Mouse (Mus musculus): ENCODE results near the gene Pim2.
A peak's percentile ranks its signal among the peaks of the same experiment; 100 is the strongest.

Pim2 gene

DNA sequence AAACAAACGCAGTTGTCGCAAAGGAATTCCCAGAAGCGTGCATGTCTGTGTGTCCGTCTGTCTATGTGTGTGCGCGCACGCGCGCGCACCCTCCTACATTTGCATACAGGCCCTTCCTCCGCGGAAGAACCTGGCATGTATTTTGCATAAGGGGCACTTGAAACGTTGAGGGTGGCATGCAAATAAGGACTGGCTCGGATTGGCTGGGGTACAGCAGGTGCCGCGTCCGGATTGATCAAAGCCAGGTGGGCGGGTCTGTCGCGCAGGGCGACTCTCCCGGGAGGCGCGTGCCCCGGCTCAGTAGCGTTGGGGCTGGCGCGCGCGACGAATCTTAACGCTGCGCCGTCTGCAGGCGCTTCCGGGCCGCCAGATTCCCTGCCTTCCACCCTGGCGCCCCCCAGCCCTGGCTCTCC is at the start of gene Pim2:
Gene Pim2, plus strand, starts transcription at position 256 of the 413 bp plus-strand sequence.
- DNase-seq (ENCODE audit: low read depth, low spot score), result peak; percentile 77

GRCm38 (mm10) chrX:7837146-7837545 is 40.9 kb upstream of the Pim2 start:
- no peak for DNase-seq (ENCODE audit: low read depth, low spot score)

DNA sequence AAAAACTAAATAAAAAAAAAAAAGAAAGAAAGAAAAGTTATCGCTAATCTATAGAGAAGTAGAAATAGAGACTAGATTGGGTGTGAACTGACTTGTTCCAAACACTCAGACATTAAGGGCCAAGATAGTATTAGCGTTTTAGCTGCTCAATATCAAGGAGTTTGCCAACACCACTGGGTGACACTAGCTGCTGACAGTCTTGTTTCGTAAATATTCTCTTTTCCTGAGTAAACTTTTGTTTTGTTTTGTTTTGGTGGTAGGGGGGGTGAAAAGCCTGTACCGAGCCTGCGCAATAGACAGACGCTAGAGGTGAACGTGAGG is 37.3 kb upstream of the Pim2 start:
- no peak for DNase-seq (ENCODE audit: low read depth, low spot score)

DNA sequence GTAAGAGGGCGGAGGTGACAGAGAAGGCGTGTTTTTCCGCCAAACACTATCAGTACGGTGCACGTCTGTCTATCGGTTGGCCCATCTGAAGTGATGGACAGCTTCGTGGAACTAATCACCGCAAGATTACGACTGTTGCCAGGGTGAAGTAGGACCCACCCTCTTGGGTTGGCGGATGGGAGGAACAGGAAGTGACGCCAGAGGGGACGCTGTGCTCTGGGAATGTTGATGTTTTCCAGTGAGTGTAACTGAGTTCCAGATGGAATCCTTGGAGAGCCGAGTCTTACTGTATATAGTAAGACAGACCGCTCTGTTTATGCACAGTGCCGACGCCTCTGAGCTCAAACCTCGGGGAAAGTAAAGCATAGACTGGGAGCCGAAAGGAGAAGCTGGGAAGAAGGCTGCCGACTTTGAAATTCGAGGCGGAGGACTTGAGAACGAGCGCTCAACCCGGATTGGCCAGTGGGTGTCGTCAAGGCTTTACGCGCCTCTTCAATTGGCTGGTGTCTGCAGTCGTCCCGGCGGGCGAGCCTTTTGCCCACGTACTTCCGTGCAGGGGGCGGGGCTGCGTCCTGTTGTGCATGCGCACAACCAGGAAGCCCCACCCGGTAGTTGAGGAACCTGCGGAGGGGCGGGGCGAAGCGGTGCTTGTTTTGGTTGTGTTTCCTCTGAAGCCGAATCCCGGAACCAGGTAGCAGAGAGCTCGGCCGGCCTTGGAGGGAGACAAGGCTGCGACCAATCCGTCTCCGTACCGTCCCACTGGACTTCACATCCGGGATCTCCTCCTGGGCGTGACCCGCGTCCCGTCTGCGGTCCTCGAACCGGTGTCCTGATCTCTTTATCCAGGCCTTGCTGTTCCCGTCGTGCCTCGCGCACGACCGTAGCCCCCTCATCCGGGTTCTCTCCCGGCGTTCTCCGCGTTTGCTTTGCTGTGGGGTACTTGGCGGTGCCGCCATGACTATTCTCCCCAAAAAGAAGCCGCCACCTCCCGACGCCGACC is 36.6 kb upstream of the Pim2 start, which contains the start of gene Otud5:
Gene Otud5, plus strand, starts transcription at position 202 of the 1,000 bp plus-strand sequence.
- peak; percentile 93 for DNase-seq (ENCODE audit: low read depth, low spot score)

- DNase-seq (ENCODE audit: low read depth, low spot score), result no peak
These were observed 35.7 kb upstream of the Pim2 start for GRCm38 (mm10) chrX:7842318-7842717.

GRCm38 (mm10) chrX:7847845-7848244 is 30.2 kb upstream of the Pim2 start:
- no peak for DNase-seq (ENCODE audit: low read depth, low spot score)

DNA sequence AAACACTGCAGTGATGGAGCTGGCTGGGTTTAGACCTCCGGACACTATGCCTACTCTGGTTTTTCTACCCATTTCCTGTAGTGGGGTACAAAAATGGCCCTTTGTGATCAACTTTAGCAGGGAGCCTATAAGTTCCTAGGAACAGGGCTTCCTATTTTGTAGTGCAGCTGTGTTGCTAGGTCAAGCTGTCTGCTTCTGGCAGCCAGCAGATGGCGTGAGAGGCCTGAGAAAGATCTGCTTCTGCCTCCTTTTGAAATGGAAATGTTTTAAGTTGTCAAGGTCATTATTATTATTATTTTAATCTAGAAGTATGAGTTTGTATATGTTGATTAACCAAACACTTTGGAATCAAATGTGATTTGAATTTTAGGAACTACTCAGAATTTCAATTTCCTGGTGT is 23.5 kb upstream of the Pim2 start:
- no peak for DNase-seq (ENCODE audit: low read depth, low spot score)

DNA sequence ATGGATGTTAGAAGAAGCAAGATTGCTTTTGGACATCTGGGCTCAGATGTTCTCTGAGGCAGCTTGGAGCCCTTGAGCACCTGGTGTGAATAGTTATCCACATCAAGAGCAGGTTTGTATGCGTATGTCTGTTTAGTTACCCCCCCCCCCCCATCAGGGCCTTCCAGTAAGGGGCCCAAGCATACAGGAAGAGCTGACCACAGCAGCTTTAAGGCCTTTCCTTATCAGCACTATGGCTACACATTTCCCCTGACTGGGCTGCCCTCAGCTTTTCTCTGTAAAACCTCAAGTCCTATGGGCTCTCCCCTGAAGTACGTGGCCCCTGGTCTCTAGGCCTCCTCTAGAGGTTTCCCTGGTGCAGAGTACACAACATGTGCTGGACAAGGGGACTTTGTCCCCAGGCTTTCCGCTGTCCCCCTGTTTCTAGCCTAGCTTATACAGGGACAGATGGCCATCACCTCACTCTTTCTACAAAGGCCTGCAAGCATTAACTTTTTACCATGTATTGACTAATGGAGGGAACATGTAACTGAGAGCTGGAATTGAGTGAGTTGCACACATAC is 18.8 kb upstream of the Pim2 start:
- no peak for DNase-seq (ENCODE audit: low read depth, low spot score)

DNA sequence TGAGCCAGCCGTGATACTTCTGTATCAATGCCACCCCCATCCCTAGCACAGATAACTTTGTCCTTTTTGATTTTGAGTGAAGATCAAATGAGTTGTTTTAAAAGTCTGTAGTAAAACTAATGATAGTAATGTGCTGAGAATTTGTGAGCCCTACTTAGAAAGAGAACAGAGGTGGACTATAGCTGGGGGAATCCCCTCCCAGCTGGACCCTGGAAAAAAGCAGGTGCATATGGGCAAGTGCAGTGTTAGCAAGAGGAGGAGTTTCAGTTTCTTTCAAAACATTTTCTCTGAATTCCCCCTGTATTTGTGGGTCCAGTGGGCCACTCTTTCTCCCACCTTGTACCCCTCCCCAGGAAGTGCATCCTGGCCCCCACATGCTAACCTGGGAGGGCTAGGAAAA is 14.9 kb upstream of the Pim2 start:
- DNase-seq (ENCODE audit: low read depth, low spot score), result no peak

DNA sequence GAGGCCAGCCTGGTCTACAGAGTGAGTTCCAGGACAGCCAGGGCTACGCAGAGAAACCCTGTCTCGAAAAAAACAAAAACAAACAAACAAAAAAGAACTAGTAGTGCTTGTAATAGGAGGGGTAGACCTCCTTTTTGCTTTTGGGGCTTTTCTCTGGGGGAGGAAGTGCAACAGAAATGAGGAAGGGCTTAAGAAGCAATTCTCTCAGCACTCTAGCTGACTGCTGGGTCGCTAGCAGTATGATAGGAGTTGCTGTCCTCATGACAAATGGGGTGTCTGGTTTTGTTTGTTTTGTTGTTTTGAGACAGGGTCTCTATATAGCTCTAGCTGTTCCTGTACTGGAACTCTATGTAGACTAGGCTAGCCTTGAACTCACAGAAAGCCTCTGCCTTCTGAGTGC is 13.5 kb upstream of the Pim2 start:
- no peak for DNase-seq (ENCODE audit: low read depth, low spot score)

GRCm38 (mm10) chrX:7865343-7865742 is 12.7 kb upstream of the Pim2 start:
- no peak for DNase-seq (ENCODE audit: low read depth, low spot score)

DNA sequence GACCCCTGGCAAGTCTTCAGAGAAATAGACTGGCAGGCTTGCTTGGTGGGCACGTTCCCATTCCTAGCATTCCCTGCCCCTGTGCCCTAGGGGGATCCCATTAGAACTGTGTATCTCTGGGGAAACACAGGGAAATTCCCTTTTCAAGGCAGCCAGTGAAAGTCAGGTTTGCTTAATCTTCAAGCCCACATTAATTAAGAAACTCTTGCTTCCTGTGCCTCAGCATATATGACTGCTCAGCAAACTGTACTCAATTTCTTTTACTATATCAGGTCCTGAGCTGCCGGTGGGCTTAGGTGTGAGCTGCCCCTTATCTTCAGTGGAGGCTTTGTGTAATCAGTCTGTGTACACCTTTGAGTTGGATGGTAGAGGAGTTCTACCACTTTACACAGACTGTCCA is 12.3 kb upstream of the Pim2 start:
- DNase-seq (ENCODE audit: low read depth, low spot score), result no peak

DNA sequence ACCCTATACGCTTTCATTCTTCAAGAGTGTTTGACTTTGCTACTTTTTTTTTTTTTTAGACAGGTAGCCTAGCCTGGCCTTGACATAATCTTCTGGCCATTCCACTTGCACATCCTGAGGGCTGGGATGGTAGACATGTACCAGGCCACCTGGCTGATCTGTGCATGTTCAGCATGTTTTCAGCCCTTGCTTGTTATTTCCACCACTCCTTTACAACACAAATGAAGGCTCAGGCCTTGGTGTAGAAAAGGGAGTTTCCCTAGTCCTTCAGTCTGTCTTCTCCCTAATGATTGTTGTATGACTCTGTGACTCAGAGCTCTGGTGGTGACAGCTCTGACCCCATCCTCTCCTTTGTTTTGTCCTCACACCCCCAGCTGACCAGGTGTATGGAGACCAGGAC is 10.9 kb upstream of the Pim2 start:
- DNase-seq (ENCODE audit: low read depth, low spot score), result no peak

GRCm38 (mm10) chrX:7868506-7868905 is 9.6 kb upstream of the Pim2 start:
- DNase-seq (ENCODE audit: low read depth, low spot score), result no peak

DNA sequence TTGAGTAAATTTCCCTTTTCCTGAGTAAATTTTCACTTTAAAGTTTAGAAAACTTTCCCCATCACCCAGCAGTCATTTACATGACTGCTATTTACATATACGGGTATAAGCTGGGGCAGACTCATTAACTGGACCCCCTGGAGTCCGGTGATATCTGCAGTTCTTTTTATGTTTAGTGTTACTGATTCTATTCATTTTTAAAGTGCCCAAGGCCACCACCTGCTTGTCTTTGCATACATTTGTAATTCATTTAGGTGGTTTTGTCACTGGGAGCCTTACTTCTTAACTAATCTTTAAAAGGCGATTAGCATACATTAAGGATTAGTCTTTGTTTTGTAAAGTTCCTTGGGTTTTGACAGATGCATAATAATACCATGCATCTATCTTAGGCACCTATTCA is 8.2 kb upstream of the Pim2 start:
- DNase-seq (ENCODE audit: low read depth, low spot score), result no peak

- no peak for DNase-seq (ENCODE audit: low read depth, low spot score)
These were observed 433 bp downstream of the Pim2 start for GRCm38 (mm10) chrX:7878495-7878894.

DNA sequence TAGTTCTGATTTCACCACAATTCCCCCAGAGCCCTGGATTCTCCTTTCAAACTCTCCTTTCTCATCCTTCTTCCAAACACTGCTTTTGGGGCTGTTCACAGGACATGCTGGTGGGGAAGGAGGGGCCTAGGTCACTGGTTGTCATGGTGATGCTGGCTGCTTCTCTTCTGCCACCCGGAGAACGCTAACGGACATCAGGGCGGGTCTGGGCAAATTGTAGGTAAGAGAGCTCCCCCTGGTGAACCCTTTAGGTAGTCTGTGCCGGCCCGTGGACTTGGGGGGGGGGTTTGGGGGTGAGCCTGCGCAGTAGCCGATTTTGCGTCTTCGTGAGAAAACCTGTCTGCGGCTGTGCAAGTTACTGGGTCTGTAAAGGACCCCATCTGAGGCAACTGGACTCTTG is 1.8 kb downstream of the Pim2 start:
- peak; percentile 73 for DNase-seq (ENCODE audit: low read depth, low spot score)

DNA sequence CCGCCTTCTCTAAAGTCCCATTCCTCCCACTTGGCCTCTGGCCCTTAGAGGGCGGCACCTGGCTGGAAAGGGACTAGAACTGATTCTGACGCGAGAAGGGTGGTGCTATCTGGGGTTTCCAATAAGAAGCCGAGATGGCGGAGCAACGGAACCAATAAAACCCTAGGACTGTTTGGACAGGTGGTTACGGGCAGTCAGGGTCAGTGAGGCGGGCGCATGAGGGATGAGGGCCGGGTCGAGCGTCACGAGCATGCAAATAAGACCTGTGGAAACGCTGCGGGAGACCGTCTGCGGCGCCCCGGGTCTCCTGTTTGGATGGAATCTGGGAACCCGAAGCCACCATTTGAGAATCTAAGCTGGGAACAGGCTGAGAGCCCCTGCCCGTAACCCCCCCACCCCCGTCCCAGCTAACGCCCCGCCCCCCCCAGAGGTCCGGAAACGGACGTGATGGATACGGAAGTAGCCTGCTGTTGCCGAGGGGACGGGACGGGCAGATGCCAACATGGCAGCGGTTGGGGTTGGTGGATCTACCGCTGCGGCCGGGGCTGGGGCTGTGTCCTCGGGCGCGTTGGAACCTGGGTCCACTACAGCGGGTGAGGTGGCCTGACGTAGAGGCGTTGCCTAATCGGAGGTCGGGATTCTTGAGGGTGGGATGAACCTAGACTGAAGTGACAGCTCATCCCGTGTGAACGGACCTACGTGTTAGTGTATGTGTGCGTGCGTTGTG is 5.9 kb downstream of the Pim2 start, which contains the start of gene Slc35a2:
Gene Slc35a2, plus strand, starts transcription at position 188 of the 727 bp plus-strand sequence.
- peak; percentile 77 for DNase-seq (ENCODE audit: low read depth, low spot score)

DNA sequence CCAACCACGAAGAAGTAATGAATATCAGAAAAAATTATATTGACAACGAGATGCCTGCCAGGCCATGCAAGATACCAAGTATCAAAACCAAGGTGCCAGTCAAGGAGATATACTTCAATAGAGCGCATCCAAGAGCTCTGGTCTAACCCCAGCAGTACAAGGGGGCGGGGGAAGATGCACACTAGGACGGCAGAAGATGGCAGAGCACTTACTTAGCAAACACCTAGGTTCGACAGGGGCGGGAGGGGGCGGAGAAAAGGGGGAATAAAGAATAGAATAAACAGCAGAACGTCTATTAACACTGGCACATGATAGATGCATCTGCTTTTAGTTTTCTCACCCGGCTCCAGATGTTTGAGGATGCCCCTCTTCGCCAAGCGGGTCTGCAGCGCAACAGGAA is 20.1 kb downstream of the Pim2 start:
- no peak for DNase-seq (ENCODE audit: low read depth, low spot score)

GRCm38 (mm10) chrX:7898880-7899874 is 21.1 kb downstream of the Pim2 start, which contains the start of the genes Pqbp1 and Timm17b:
TSS of gene Pqbp1 (minus strand) at chrX:7899269.
TSS of gene Timm17b (plus strand) at chrX:7899357.
- DNase-seq (ENCODE audit: low read depth, low spot score), result peak; percentile 89

- DNase-seq (ENCODE audit: low read depth, low spot score), result no peak
These were observed 26.4 kb downstream of the Pim2 start for GRCm38 (mm10) chrX:7904441-7904840.

Data from forelimb bud, embryonic 11.5 days (tissue).